Mouse (Mus musculus): Measurements from ENCODE around the gene Osbpl9. TPM values are rescaled to one million over a fixed set of nuclear protein-coding genes. Genes with fewer than 3 reads are reported as not detected.

Osbpl9 gene
- total RNA-seq, 2 experiments from 2014 or later = 77.0 to 98.7 TPM

- no peak for DNase-seq (ENCODE audit: low spot score in 2 of 2)
These were observed 8.8 kb upstream of the Osbpl9 start for GRCm38 (mm10) chr4:109210881-109211280.

DNA sequence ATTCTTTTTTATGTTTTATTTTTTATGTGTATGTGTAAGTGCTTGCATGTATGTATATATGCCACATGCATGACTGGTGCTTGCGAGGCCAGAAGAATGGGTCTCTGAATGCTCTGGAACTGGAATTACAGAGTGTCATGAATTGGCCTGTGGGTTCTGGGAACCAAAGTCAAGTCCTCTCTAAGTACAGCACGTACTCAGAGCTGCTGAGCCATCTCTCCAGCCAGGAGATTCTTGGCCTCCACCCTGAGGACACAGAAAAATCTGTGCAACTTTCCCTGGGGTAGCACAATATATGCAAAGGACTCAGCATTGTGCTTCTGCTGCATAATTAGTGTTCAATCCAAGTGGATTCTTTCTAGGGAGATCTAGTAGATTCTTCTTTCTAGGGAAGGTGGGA lies 8.2 kb upstream of the Osbpl9 start:
- DNase-seq (ENCODE audit: low spot score in 2 of 2) = no peak

GRCm38 (mm10) chr4:109207524-109207923 lies 5.5 kb upstream of the Osbpl9 start:
- no peak for DNase-seq (ENCODE audit: low spot score in 2 of 2)

DNA sequence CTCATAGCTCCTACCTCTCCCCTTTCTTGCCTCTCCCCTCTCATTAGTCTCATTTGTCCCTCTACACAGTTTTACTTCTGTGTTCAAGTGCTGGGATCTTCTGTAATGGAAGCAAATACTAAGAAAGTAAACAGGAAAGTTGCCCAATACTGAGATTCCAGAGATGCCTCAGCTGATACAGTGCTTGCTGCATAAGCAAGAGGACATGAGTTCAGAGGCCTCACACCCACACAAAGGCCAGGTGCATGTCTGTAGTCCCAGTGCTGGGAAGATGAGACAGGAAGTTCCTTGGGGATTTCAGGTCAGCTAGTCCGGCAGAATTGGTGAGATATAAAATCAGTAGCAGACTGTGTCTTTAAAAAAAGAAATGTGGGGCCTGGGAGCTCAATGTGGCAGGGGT lies 2.3 kb upstream of the Osbpl9 start:
- DNase-seq (ENCODE audit: low spot score in 2 of 2) = no peak

- no peak for DNase-seq (ENCODE audit: low spot score in 2 of 2)
These were observed 1.9 kb upstream of the Osbpl9 start for GRCm38 (mm10) chr4:109203931-109204330.

DNA sequence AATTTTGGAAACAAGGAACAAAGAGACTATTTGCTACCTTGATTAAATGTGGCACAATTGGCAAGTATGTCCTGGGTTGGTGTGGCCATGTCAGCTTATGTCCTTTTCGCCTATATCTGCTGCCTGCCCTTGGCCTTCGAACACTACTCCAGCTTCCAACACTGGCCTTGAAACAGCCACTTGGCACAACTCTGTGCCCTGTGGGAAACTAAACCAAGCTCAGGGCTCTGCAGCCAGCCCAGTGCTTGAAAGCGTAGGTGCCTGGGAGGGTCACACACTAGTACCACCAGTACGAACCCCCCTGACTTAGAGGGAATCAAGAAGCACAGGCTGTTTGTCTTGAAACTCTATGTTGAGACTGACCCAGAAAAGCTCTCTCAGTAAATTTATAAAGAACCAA lies 3.0 kb downstream of the Osbpl9 start:
- no peak for DNase-seq (ENCODE audit: low spot score in 2 of 2)

- DNase-seq (ENCODE audit: low spot score in 2 of 2) = no peak
These were observed 6.0 kb downstream of the Osbpl9 start for GRCm38 (mm10) chr4:109195900-109196629.

GRCm38 (mm10) chr4:109193886-109194285 lies 8.2 kb downstream of the Osbpl9 start:
- DNase-seq (ENCODE audit: low spot score in 2 of 2) = no peak

- no peak for DNase-seq (ENCODE audit: low spot score in 2 of 2)
These were observed 10.5 kb downstream of the Osbpl9 start for GRCm38 (mm10) chr4:109191598-109191997.

DNA sequence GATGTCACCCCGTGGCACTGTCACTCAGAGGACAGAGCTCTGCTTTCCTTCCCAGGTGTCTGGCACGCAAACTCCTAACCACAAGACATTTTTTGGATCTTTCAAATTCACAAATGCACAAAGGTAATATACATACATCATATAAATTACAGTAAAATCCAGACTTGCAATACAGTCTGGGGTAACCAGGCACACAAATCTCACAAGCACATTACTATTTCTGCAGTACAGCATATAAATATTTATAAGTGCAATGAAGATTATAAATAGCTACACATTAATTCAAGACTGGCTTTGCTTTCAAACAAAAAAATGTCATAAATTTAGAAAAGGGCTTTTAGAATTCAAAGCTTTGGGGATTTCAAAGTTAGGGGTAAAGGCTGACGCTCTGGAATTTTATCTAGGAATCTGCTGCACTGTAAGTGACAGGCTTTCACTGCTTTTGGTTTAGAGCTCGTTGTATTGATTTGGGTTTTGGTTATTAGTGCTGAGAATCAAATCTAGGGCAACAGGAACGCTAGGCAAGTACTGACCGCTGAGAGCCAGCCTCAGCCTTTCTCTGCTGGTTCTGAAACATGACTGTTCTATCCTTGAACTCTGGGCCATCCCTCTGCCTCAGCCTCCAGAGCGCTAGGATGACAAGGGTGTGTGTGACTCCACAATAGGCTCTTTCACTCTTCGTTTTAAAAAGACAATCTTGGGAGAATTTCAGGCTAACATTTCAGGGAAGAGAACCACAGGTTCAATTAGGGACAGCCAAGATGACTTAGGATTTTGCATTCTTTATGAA lies 16.3 kb downstream of the Osbpl9 start:
- no peak for DNase-seq (ENCODE audit: low spot score in 2 of 2)

DNA sequence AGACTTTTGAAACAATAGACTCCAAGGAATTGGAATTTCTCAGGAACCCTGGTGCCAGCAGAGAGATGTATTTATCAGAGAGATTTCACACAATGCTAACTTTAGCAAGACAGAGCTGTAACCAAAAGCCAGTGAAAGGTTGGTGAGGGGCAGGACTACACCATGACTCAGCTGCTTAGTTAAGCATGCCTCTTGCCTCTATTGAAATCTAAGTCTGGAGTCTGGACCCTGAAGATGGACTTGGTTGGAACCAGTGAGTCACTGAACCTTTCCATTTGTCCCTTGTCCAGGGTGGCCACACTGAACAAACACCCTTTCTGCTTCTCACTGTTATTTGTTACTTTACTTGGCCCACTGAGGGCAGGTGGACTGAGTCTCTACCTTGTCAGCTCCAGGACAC lies 26.4 kb downstream of the Osbpl9 start:
- DNase-seq (ENCODE audit: low spot score in 2 of 2) = no peak

GRCm38 (mm10) chr4:109173775-109174440 lies 28.2 kb downstream of the Osbpl9 start:
- peak; percentile 21 to 30 for DNase-seq (ENCODE audit: low spot score in 2 of 2)

DNA sequence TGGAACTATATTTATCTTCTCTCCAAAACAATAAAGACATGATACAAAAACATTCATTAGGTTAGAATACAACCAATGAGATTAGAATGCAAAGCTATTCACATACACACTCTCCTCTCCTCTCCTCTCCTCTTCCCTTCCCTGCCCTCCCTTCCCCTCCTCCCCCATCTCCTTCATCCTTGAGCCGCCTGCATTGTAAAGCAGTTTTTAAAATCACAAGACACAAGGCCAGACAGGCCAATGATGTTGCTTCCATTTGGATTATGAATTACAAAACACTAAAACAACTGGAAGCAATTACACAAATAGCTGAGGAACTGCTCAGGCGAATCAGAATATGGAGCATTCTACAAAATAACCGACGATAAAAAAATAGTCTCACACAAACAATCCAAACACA lies 28.7 kb downstream of the Osbpl9 start:
- DNase-seq (ENCODE audit: low spot score in 2 of 2) = no peak

DNA sequence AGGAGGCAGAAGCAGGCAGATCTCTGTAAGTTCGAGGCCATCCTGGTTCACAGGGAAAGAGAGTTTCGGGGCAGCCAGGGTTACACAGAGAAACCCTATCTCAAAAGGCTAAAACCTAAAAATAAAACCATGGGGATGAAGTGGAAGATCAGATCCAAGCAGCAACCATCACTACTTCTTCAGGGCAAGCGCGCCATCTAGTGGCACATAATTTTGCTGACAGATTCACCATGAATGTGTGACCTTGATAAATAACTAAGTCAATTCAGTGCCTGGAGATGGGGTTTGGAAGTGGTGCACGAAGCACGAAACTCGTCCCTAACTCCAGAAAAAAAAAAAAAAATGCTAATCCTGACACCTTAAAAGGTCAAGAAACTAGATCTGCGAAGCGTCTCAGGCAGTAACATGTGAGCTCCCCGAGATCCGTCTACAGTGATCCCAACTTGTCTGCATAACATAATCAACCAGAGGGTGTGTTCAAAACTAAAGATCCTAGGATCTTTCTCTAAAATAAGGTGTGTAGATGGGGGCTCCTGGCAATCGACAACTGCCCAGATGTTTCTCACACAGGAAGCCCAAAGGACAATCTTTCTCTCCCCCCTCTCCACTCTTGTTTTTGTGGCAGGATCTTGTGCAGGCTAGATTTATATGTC lies 36.4 kb downstream of the Osbpl9 start:
- peak; percentile 59 to 80 for DNase-seq (ENCODE audit: low spot score in 2 of 2)

DNA sequence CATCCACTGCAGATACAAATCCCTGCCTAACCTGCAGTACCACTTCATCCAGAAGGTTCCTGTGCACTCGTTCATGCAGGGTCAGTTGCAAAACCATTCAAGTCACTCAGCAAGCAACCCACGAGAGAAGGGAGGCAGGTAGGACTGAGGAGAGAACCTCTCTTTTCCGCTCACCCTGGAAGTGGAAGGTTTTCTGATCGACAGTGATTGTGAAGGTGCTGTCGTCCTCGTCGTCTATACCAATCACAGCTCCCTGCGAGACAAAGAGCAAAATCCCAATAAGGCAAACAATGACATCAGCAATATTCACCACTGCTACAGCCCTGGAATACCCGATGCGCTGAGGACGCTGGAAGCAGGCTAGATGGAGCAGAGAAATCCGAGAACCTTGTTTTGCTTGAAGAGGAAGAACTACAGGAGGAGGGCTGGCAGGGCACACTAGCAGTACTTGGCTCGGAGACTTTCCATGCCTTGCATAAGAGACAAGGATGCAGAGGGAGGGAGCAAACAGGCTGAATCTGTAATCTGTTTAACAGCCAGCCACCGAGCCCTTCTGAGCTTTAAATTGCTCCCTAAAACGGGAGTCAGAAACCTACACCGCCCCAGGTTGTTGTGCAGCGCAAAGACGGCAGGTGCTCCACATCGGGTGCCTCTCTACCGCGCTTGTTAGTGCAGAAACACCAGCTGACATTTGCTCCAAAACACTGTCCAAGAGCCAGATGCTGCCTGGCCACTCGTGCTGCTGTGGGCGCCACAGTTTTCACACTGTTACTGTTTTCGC lies 45.4 kb downstream of the Osbpl9 start:
- peak in 1 of 2 experiments; percentile 20 for DNase-seq (ENCODE audit: low spot score in 2 of 2)

GRCm38 (mm10) chr4:109156073-109156472 lies 46.0 kb downstream of the Osbpl9 start:
- DNase-seq (ENCODE audit: low spot score in 2 of 2) = no peak

DNA sequence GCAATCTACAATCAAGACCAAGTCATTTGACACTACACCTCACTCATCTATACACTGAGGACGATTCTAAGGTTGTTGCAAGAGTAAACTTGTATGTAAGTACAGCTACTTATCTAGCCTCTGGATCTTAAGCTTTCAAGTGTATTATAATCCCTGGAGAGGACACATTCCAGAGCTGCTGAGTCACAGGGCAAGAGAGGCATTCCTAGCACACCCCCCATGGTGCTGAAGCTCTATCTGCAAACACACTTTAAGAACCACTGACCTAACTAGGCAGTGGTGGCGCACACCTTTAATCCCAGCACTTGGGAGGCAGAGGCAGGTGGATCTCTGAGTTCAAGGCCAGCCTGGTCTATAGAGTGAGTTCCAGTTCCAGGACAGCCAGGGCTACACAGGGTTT lies 51.9 kb downstream of the Osbpl9 start:
- no peak for DNase-seq (ENCODE audit: low spot score in 2 of 2)

DNA sequence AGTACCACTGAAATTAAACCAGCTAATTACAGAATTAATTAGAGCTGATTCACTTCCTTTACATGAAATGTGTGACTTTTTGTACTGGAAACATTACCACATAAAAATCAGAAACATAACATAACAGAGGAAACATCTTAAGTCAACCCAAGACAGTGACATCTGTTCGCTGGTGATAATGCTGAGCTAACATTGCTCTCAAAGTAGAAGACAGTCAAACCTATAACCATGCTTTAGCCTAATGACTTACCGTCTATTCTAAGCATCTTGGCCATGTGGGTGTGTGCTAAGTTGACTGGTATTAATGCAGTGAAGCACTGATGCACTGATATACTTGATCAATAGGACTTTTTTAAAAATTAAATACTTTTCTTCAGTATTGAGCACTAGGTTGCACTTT lies 52.7 kb downstream of the Osbpl9 start:
- no peak for DNase-seq (ENCODE audit: low spot score in 2 of 2)

GRCm38 (mm10) chr4:109147278-109148038 lies 54.6 kb downstream of the Osbpl9 start:
- peak in 1 of 2 experiments; percentile 51 for DNase-seq (ENCODE audit: low spot score in 2 of 2)

GRCm38 (mm10) chr4:109143091-109143490 lies 59.0 kb downstream of the Osbpl9 start:
- DNase-seq (ENCODE audit: low spot score in 2 of 2) = no peak
